Comparison of ENCODE assay signal across 8 mouse cellular contexts in genomic region chrX:152918212-152918611, GRCm38 (mm10).
A peak's percentile ranks its signal among the peaks of the same experiment; 100 is the strongest.
DNase-seq lines count a peak whose midpoint lies in the region; ATAC-seq and TF ChIP-seq lines count a peak whose summit lies in the region.

No protein-coding gene starts in this region.

- peak; percentile 83 for DNase-seq in intestine, embryonic 14.5 days (ENCODE audit: low spot score)
- peak; percentile 76 for DNase-seq in brain, embryonic 14.5 days (ENCODE audit: low read depth)
- peak; percentile 36 for DNase-seq in induced T-regulatory cell, adult 2 months (ENCODE audit: low read depth)
- peak; percentile 74 for DNase-seq in left cerebral cortex, postnatal 4 days
- peak; percentile 54 for DNase-seq in thymus, adult 2 months

- intact Hi-C loops in left cerebral cortex, postnatal 4 days (cut with DNase I), result no loop called here

- H3K27ac ChIP-seq in intestine, embryonic 14.5 days (ENCODE audit: low read depth), result no peak overlapping the region
- H3K27ac ChIP-seq in intestine, embryonic 16.5 days (ENCODE audit: low read length), result no peak overlapping the region
- no peak overlapping the region for H3K27ac ChIP-seq in forebrain, embryonic 16.5 days (ENCODE audit: low read length)
- H3K27ac ChIP-seq in neural tube, embryonic 14.5 days (ENCODE audit: low read depth, low read length), result no peak overlapping the region
- no peak overlapping the region for H3K27ac ChIP-seq in thymus, adult 2 months (ENCODE audit: control insufficient read depth, insufficient read depth, low read length)

- no peaks in the 10 kb centered on the region for H3K36me3 ChIP-seq in intestine, embryonic 14.5 days (ENCODE audit: control insufficient read depth, insufficient read depth, low read length)
- no peaks in the 10 kb centered on the region for H3K36me3 ChIP-seq in intestine, embryonic 16.5 days (ENCODE audit: control insufficient read depth, insufficient read depth, low read length)
- H3K36me3 ChIP-seq in forebrain, embryonic 16.5 days (ENCODE audit: control insufficient read depth, insufficient read depth), result no peaks in the 10 kb centered on the region
- no peaks in the 10 kb centered on the region for H3K36me3 ChIP-seq in neural tube, embryonic 14.5 days (ENCODE audit: control insufficient read depth, insufficient read depth, low read length)
- no peaks in the 10 kb centered on the region for H3K36me3 ChIP-seq in thymus, adult 2 months (ENCODE audit: control insufficient read depth, insufficient read depth, low read length)

- H3K4me2 ChIP-seq in intestine, embryonic 14.5 days (ENCODE audit: low read length), result no peak overlapping the region
- no peak overlapping the region for H3K4me2 ChIP-seq in intestine, embryonic 16.5 days (ENCODE audit: low read depth, low read length)
- H3K4me2 ChIP-seq in forebrain, embryonic 16.5 days (ENCODE audit: low read length), result no peak overlapping the region
- H3K4me2 ChIP-seq in neural tube, embryonic 14.5 days (ENCODE audit: low read depth, low read length), result no peak overlapping the region

- H3K4me1 ChIP-seq in intestine, embryonic 14.5 days (replicated peaks; ENCODE audit: control insufficient read depth, insufficient read depth, low read length), result no peaks in the 10 kb centered on the region
- no peaks in the 10 kb centered on the region for H3K4me1 ChIP-seq in intestine, embryonic 16.5 days (ENCODE audit: control insufficient read depth, insufficient read depth, low read length)
- no peaks in the 10 kb centered on the region for H3K4me1 ChIP-seq in forebrain, embryonic 16.5 days (replicated peaks; ENCODE audit: control insufficient read depth, insufficient read depth, low read length)
- H3K4me1 ChIP-seq in neural tube, embryonic 14.5 days (ENCODE audit: control insufficient read depth, insufficient read depth, low read length), result no peaks in the 10 kb centered on the region
- H3K4me1 ChIP-seq in thymus, adult 2 months (replicated peaks; ENCODE audit: control insufficient read depth, insufficient read depth, low read length), result no peaks in the 10 kb centered on the region

- no peak overlapping the region for H3K4me3 ChIP-seq in intestine, embryonic 14.5 days (ENCODE audit: low read depth, low read length)
- no peak overlapping the region for H3K4me3 ChIP-seq in intestine, embryonic 16.5 days (ENCODE audit: low read length)
- H3K4me3 ChIP-seq in forebrain, embryonic 16.5 days (replicated peaks; ENCODE audit: low read length), result no peak overlapping the region
- no peak overlapping the region for H3K4me3 ChIP-seq in neural tube, embryonic 14.5 days (ENCODE audit: low read depth, low read length)
- no peak overlapping the region for H3K4me3 ChIP-seq in thymus, adult 2 months (ENCODE audit: control insufficient read depth, insufficient read depth, low read length)

- 45% methylated on average over 1 of the region's 1 CpGs for WGBS in intestine, embryonic 14.5 days
- 47% methylated on average over 1 of the region's 1 CpGs for WGBS in intestine, embryonic 16.5 days
- 27% methylated on average over 1 of the region's 1 CpGs for WGBS in forebrain, embryonic 16.5 days
- 33% methylated on average over 1 of the region's 1 CpGs for WGBS in neural tube, embryonic 14.5 days
- 7% methylated on average over 1 of the region's 1 CpGs for WGBS in thymus, adult 2 months

- H3K9me3 ChIP-seq in intestine, embryonic 14.5 days (ENCODE audit: control insufficient read depth, low read length), result no peaks in the 10 kb centered on the region
- H3K9me3 ChIP-seq in intestine, embryonic 16.5 days (ENCODE audit: control insufficient read depth, low read length), result no peaks in the 10 kb centered on the region
- H3K9me3 ChIP-seq in forebrain, embryonic 16.5 days (ENCODE audit: control insufficient read depth, low read length), result no peaks in the 10 kb centered on the region
- no peaks in the 10 kb centered on the region for H3K9me3 ChIP-seq in neural tube, embryonic 14.5 days (ENCODE audit: control insufficient read depth, low read length)

- no peak for TF ChIP-seq POLR2A in brain, embryonic 14.5 days (IDR thresholded peaks at IDR 0.05; ENCODE audit: borderline replicate concordance, extremely low read depth, insufficient read depth, insufficient read length, poor library complexity, severe bottlenecking)
- TF ChIP-seq POLR2A in thymus, adult 2 months (IDR thresholded peaks at IDR 0.05; ENCODE audit: control insufficient read depth, extremely low read depth, insufficient read depth, low read length, poor library complexity), result no peak

- no peak for ATAC-seq in intestine, embryonic 14.5 days (replicated peaks; ENCODE audit: low FRiP score, low TSS enrichment, low read depth)
- no peak for ATAC-seq in intestine, embryonic 16.5 days
- peak; percentile 63; the same call in 1 of the 2 replicates for ATAC-seq in forebrain, embryonic 16.5 days
- ATAC-seq in neural tube, embryonic 14.5 days (ENCODE audit: low read depth), result peak; percentile 74; the same call in 1 of the 2 replicates

- no peaks in the 10 kb centered on the region for H3K27me3 ChIP-seq in intestine, embryonic 14.5 days (replicated peaks; ENCODE audit: control insufficient read depth, insufficient read depth, low read length)
- no peaks in the 10 kb centered on the region for H3K27me3 ChIP-seq in intestine, embryonic 16.5 days (replicated peaks; ENCODE audit: control insufficient read depth, insufficient read depth, low read length)
- no peaks in the 10 kb centered on the region for H3K27me3 ChIP-seq in forebrain, embryonic 16.5 days (replicated peaks; ENCODE audit: control insufficient read depth, insufficient read depth, low read length)
- no peaks in the 10 kb centered on the region for H3K27me3 ChIP-seq in neural tube, embryonic 14.5 days (ENCODE audit: control insufficient read depth, insufficient read depth, low read length)
- no peaks in the 10 kb centered on the region for H3K27me3 ChIP-seq in thymus, adult 2 months (ENCODE audit: control insufficient read depth, insufficient read depth, low read length)

- H3K9ac ChIP-seq in intestine, embryonic 14.5 days (ENCODE audit: low read length), result no peak overlapping the region
- no peak overlapping the region for H3K9ac ChIP-seq in intestine, embryonic 16.5 days (ENCODE audit: low read depth, low read length)
- no peak overlapping the region for H3K9ac ChIP-seq in forebrain, embryonic 16.5 days (replicated peaks; ENCODE audit: low read depth, low read length)
- H3K9ac ChIP-seq in neural tube, embryonic 14.5 days (replicated peaks; ENCODE audit: low read depth, low read length), result no peak overlapping the region

- peak; percentile 86 for TF ChIP-seq CTCF in brain, embryonic 14.5 days (IDR thresholded peaks at IDR 0.05; ENCODE audit: borderline replicate concordance, extremely low read depth, insufficient read depth, insufficient read length)
- TF ChIP-seq CTCF in thymus, adult 2 months (IDR thresholded peaks at IDR 0.05; ENCODE audit: borderline replicate concordance, control insufficient read depth, extremely low read depth, insufficient read depth, low read length, poor library complexity), result no peak

Comparison
In these comparisons a context has a peak if more than half of its experiments do, and no peak if none do; other contexts are left out.
1. ATAC-seq: peak in forebrain, embryonic 16.5 days (single experiment) and neural tube, embryonic 14.5 days (single experiment); none in intestine, embryonic 14.5 days (single experiment) and intestine, embryonic 16.5 days (single experiment).
2. Peak in every context shown above with its lines, with median percentiles within 50 percentile points of each other: DNase-seq.